Mouse (Mus musculus) urinary bladder, postnatal 25 days (tissue): ENCODE results near the gene Mamld1.
"Not testable (repeated sequence)": the region's sequence is repeated elsewhere in the genome, so short reads cannot be mapped to it uniquely, and the experiment has no call there.

ENCODE experiments used
- DNase-seq: peaks from one replicate; pipeline ENCODE4 v3.0.0; 2022; ENCODE audit warnings: low spot score

Mamld1 gene

DNA sequence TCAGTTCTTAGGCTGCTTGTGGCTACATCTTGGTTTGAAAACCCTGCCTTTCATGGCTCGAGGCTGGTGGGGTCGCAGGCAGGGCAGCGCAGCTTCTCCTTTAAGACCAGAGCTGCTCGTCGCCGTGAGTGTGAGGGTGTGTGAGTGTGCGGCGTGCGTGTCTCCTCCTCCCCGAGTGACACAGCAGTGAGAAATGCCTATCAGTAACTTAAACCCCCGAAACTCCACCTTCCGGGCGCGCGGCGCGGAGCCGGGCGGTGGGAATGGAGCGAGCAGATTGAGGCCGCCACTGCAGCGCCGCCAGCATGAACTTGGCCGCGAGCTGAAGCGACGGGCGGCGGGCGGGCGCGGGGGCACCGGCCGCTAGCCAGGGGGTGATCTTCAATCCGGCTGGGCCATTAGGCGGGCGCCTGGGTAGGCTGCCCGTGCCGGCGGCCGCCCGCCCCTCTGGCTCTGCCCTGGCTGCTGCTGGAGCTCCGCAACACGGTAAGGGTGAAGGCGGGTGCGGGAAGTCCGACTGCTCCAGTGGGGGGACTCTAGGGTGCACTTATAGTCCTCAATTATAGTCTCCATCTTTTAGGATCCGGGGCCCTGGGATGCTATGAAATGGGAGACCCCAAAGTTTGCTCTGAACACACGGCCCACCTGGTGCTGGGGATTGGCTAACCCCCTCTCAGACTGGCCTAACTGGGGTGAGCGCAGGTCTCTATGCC is at the start of gene Mamld1:
Gene Mamld1 (plus strand): TSS at position 393 of the 713 bp plus-strand sequence.
- DNase-seq, result peak; percentile 43

DNA sequence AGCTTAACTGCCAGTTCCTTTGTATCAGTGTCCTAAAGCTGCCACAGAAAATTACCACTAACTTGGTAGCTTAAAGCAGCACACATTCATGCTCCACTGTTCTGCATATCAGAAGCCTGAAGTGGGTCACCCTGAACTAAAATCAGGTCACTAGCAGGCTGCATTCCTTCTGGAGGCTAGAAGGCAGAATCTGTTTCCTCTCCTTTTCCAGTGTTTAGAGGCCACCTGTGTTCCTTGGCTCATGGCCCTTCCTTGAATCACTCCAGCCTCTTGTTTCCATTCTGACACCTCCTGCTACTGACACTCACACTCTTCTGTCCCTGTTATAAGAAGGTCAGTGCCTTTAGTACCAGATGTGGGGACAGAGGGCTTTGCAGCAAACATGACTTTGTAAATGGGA is 25.3 kb upstream of the Mamld1 start:
- DNase-seq, result no peak

DNA sequence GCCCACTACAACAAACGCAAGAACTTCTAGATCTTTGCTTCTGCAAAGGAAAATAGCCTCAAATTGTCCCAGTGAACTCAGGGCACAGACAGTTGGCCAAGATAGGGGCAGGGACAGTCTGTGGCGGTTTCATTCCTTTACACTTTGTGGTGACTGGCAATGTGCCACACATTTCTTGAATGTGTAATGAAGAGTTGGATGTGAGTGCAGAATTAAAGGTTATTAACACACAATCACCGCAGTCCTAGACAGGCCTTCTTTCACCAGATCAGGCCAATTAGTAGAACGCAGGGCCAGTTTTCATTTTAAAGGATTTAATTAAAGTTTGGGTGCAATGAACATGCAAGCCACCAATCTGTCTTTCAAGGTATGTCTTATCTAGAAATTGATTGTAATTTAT is 22.0 kb upstream of the Mamld1 start:
- no peak for DNase-seq

DNA sequence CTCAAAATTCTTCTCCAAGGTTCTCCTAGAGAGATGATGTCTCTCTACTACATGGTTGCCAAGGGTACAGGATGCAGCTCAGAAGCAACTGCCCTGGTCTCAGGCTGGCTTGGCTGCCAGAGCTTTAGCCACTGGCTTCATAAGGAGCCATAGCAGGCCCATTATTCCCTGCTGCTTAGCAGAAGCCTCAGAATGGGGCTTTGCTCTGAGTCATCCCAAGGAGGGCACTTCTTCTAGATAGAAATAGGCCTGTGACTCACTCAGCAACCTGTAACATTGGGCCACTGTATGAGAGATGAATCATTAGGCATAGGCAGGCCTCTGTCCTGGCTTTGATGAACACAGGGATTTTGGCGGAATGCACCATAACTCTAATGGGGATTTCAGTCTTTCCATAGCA is 21.1 kb upstream of the Mamld1 start:
- not testable (repeated sequence) for DNase-seq

DNA sequence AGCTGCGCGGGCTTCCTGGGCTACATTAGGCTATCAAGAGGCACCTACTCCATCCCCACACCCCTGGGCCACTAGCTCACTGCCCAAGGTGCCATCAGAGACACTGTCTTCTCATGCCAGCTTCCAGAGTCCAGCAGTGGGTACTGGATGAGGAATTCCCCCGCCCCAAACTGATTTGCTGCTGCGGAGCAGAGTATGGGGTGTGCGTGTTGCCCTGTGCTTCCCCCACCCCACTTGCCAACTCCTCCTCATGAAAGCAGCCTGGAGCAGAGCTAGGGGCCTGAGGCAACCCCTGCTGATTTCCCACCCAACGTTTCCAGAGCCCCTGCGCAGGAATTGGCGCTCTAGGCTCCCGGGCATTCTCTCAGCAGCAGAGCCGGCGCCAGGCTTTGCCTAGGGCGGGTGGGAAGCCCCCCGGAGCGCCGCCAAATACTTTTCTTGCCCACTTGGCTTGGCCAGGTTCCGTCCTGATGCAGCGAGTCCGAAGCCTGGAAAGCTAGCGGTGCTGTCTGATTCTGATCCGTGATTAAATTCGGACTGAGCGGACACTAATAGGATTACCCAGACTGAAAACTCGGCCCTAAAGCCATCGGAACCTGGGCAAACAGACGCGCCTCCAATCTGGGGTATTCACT is 738 bp downstream of the Mamld1 start:
- no peak for DNase-seq

DNA sequence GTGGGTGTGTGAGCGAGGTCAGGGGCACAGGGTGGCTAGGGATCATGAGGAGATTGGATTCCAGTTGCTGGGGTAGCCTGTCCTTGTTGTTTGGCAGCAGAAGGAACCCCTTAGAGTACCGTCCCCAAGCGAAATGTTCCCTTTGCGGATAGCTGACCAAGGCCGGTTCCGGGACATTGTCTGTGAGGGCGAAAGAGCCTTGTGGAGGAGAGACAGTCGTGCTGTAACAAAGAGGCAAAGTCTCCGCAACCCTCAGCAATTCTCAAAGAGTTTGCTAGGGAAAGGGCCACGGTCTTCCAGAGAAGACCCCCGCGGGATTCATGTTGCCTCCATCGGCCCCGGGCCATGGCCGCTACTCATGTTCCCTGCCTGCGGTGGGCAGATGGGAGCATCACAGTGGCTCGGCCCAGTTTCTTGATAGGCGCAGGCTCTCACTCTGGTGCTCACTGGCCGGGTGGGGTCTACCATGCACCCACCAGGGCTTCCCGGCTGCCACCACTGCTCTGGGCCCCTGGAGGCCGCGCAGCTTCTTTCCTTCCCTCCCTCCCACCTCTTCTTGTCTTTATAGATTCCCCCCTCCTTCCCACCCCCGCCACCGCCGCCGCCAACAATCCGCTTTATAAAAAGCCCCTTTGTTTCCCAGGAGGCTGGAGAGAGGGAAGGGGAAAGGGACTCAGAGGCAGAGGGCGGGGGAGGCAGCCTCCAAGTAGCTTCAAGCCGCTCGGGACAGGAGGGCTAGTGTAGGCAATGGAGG is 1.5 kb downstream of the Mamld1 start:
- peak; percentile 5 for DNase-seq

DNA sequence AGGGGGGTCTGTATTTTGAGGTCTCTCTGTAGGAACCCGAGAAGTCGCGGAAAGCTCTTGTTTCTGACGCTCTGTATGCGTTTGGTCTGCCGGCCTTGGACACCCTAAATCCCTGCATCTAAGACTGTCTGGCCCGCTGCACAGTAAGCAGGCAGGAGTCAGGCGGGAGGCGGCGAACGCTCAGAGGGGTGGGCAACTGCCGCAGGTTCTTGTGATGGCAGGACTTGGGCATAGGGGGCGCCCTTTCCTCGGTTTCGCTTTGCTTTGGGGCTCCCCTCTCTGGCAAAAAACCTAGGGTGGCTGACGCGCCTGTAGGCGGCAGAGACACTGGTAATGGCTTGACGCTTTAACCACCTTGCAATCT is 2.0 kb downstream of the Mamld1 start:
- peak; percentile 61 for DNase-seq

DNA sequence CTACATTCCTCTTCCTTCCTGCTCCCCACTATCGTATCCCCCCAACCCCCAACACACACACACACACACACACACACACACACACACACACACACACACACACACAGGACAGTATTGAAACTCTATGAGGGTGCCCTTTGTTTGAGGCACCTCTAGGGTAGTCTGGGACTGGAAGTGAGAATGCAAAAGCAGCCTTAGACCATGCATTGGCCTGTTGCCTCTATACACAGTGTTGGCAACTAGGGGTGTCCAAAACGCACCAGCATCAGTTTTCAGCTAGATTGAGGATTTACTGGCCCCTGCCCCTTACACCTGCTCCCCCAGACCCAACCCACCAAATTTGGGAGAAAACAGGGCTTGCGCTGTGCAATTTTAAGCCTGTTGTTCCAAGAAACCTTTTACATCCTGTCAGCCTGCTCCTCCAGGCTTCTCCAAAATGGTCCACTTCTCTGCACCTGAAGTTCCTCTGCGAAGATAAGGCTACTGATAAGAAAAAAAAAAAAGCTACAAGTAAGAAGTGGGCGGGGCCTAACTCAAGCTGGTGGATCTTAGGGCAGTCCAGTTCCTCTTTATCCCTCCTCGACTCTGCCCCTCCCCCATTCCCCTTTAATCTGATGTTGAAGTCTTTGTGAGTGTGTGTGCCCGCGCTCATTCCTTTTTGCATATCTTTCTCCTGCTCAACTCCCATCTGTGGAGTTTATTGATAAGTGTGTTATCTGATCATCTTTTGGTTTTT is 2.6 kb downstream of the Mamld1 start:
- no peak for DNase-seq

DNA sequence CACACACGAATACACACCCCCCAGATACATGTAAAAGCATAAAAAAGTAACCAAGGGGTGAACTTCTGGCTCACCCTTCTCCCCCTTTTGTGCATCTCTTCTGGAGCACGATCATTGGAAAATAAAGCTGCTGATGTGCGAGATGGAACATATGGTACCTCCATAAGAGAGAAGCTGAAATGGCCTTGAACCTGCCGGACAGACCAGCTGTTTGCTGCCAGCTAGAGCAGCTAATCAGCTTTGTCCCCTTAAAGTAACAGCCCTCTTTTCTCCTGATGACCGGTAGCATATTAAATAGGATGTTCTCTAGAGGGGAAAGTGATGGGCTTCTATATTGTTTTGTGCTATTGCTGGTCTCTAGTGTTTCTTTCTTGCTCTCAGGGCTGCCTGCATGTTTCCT is 3.2 kb downstream of the Mamld1 start:
- no peak for DNase-seq

DNA sequence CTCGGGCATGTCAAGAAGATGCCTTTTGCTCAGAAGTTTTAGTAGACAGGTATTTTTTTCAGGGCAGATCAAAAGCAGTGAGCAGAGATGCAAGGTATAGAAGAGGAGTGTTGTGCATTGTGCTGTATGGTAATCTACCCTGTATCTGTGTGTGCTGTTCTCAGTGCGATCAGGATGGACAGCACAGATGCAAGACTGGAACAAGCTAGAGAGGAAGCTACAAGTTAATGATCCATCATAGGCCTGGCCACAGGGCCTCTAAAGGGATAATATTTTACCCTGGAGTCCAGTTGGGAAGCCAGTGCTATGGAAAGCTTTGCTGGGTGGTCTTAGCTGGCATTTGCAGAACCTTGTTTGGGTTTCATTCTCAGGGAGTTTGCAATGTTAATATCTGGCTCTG is 6.9 kb downstream of the Mamld1 start:
- DNase-seq, result no peak

DNA sequence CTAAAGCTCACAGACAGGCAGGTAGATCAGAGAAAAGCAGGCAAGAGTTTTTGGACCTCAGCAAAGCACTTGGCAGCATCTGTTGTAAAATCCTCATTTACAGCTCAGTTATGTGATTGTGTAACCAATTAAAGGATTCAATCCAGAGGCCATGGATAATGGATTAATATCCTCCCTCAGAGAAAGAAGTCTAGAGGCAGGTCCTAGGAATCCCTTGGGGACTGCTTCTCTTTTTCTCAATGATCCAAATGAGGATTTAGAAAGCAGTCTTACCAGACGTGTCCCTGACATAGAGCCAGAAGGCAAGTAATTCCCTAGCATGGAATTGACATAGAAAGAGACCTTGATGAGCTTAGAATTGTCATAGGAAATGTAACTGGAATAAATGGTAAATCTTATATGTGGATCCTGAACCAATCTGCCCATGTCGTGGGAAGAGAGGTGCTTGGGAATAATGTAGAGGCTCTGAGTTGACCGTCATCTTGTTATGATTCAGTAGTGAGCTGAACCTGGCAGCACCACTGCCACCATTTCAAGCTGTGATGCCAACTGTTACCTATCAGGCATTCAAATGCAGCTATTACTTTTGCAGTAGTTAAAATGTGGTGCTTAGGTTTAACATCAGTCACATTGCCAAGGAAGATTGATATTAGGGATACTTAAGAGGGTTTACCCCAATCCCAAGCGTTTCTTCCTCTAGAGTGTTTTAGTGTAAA is 35.2 kb downstream of the Mamld1 start:
- no peak for DNase-seq

DNA sequence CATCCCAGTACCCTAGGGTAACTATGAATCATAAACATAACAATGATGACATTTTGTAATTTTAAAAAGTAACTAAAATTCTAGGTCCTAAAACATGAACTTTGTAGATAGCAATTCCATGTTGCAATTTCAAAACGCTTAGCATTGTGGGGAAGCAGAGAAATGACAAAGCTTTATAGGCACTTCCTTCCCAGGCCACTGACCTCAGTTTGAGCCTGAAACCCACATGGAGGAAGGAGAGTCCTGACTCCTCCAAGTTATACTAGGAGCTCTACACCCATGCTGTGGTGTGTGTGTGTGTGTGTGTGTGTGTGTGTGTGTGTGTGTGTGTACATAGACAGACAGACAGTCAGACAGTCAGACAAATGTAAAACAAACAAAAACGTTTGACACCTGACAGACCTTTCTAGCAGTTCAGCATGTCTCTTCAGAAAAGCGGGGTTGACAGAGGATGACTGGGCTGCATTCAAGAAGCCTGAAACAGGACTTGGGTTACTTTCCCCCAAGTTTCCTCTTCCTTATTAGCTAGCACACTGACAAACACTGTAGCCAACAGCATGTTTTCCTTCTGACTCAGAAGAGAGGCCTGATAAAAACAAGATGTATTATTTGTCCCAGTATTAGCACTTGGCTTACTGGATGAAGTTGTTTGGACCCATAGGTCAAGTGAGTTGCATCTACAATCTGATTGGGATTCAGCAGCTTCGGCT is 37.5 kb downstream of the Mamld1 start:
- DNase-seq, result no peak

DNA sequence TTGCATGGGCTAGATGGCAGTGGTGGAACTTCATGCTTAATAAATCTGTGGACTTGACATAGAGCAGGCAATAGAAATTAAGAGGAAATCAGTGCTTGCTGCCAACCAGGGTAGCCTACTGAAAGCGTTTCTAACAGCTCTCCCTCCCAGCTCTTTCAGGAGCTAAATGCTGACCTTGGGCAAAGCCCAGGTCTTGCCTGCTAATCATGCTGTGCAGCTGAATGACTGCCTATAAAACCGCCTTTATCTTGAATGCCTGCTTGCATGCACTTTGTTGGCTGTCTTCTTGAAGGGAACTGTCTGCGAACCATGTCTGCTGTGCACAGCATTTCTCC is 38.0 kb downstream of the Mamld1 start:
- DNase-seq, result no peak

DNA sequence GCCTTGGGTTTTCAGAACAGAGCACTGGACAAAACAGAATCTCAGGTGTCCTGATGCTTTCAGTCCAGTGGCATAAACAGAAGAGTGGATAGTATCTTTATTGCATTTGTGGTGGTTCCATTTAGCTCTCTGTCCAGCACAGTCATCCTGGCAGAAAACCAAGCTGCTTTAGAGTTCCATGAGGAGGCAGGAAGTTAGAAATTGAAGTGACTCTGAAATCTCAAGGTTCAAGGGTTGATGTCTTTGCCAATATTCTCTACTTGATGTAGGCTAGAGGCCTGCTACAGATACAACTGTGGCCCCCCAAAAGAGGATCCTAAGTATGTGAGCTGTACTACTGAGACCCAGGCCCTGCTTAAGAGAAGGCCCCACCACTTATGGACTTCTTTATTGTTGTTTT is 55.8 kb downstream of the Mamld1 start:
- no peak for DNase-seq

DNA sequence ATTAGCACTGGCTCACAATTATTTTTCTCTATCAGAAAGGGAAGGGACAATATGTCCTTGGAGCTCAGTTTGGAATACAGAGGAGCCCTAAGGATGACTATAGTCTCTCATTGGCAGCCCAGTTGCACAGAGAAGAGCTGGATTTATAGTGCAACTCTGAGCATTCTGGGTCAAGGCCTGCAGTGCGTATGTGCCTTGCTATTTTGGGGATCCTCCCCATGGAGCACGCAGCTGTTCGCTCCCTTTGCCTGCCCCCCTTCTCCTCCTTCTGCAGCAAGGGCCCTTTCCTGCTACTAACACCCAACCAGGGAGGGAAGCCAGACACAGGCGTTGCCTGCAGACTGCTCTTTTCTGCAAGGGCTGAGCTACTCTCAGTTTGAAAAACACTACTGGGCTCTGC is 56.3 kb downstream of the Mamld1 start:
- no peak for DNase-seq

DNA sequence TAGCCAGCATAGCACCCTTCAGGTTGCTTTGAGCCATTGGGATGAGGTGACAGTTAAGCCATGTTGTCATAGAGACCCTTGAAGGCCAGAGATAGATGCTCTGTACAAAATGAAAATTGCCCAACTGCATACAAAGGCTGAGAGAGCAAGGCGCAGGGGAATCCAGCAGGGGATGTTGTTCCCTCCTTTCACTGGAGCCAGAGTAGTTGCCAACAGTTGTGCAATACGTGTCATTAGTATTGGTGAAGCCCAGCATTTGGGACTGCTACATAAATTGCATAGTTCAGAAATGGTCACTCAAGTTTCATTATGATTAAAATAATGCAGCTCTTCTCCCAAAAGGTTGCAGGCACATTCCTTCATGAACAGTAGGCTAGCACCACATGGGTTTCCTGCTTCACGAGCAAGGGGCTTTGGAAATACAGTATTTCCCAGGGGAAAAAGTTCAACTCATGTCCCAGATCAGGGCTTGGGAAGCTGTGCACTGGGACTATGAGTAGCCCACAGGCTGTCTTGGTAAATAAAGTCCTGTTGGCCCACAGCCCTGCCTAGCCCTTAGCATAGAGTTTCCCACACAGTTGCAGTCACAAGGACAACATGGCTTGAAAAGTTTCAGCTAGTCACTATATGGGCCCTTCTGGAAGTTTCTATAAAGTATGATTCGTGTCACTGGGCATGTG is 58.1 kb downstream of the Mamld1 start:
- DNase-seq, result no peak

DNA sequence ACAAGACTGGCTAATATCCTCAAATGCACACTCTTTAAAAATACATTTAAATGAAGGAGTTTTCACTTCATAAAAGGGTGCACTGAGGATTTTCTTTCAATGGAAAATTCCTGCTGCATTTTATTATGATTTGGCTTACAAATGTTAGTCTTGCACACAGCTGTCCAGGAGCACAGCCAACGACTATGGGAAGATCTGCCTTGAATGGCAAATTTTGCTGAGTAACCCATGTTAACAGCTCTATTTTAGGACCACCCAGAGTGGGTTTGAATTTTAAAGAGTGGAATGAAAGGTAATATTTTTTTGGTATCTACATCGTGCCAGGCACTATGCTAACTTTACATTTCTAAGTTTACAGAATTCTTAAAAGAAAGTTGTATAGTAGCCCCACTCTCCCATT is 60.3 kb downstream of the Mamld1 start:
- no peak for DNase-seq

DNA sequence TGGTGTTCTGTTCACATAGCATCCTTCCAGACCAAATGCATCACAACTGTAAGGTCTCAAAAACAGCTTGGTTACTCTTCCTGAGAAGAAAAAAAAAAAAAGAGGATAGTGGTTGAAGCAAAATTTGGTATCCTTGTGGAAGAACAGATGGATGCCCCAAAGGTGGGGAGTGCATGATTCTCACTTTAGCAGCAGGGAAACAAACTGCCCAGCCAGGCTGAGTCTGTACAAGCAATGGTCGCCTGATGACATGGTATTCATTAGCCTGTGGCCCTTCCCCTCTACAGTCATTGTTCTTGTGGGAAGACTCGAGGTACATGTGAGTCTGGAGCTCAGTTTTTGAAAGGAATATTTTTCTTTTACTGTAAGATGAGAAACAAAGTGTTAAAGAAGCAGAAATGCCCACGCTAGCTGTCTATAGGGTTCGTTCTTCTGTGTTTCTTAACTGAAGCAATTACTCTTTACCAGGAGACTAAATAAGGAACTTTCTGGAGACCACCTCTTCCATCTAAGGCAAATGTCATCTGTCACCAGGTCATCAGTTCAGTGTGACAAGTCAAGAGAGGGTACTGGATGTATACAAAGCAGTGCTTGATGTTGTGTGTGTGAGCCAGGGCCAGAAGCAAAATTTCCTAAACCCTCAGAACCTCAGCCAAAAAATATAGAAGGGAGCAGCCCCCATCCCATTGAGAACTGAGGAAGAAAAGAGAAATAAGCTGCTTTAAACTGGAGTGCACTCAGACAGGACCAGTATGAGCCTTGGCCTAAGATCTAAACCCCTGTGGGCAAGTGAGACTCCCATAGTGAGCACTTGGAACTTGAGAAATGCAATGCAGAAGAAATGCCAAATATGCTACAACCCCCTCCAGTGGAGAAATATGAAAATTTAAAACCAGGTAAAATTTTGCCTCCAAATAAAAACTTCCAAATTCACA is 72.6 kb downstream of the Mamld1 start:
- DNase-seq, result no peak

DNA sequence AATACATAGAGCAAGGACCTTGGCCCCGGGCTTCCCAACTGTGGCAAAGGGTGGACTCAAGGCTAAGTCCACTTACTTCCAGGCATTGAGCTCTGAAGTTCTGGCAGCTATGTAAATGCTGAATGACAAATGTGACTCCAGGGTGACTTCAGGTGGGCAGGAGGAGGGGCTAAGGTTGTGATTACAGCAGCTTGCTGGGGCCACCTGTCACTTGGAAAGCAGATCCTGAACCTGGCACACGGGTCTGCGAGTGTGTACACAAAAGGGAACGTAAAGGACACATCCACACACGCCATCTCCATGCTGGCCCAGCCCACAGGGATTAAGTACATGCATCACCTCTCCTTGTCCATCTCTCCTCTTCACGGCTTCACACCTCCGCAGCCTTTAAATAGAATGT is 75.0 kb downstream of the Mamld1 start:
- no peak for DNase-seq

DNA sequence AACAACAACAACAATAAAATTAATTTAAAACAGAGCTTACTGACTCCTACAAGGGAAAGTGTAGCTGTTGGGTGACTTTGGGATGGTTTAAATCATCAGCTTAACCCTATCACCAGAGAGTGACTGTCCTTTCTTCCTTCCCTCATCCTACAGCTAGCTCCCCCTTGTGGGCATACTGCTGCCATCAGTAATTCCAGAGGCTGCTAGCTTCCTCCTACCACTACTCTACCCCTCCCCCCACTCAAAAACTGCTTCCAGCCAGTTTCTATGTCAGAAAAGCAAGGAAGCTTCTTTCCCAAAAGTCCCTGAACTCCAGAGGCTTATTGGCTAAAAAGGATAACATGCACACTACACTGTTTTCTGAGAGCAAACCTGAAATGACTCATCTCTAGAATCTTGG is 81.4 kb downstream of the Mamld1 start:
- no peak for DNase-seq
